Mouse (Mus musculus) kidney, adult 11 months (tissue): ENCODE data around the gene Slc1a7.
A peak's percentile ranks its signal among the peaks of the same experiment; 100 is the strongest.

Source experiments
- DNase-seq: peaks from one replicate; pipeline ENCODE4 v3.0.0; 2022

Slc1a7 gene

GRCm38 (mm10) chr4:107967966-107968682 is at the start of gene Slc1a7:
Gene Slc1a7, plus strand, starts transcription at chr4:107968332.
- DNase-seq, result no peak

- no peak for DNase-seq
These were observed 47.8 kb upstream of the Slc1a7 start for GRCm38 (mm10) chr4:107920336-107920735.

- peak; percentile 69 for DNase-seq
These were observed 46.9 kb upstream of the Slc1a7 start for GRCm38 (mm10) chr4:107921152-107921695.

- DNase-seq, result peak; percentile 85
These were observed 46.2 kb upstream of the Slc1a7 start for GRCm38 (mm10) chr4:107921952-107922351.

GRCm38 (mm10) chr4:107923145-107923802 is 44.9 kb upstream of the Slc1a7 start, which contains the start of gene Cpt2:
Gene Cpt2, minus strand, starts transcription at chr4:107923610.
- peak; percentile 96 for DNase-seq

- no peak for DNase-seq
These were observed 44.3 kb upstream of the Slc1a7 start for GRCm38 (mm10) chr4:107923803-107924194.

- no peak for DNase-seq
These were observed 39.9 kb upstream of the Slc1a7 start for GRCm38 (mm10) chr4:107928269-107928668.

- DNase-seq, result no peak
These were observed 39.4 kb upstream of the Slc1a7 start for GRCm38 (mm10) chr4:107928726-107929125.

GRCm38 (mm10) chr4:107931453-107931852 is 36.7 kb upstream of the Slc1a7 start:
- no peak for DNase-seq

GRCm38 (mm10) chr4:107933239-107933638 is 34.9 kb upstream of the Slc1a7 start:
- no peak for DNase-seq

GRCm38 (mm10) chr4:107935254-107935653 is 32.9 kb upstream of the Slc1a7 start:
- no peak for DNase-seq

- DNase-seq, result peak; percentile 54
These were observed 30.8 kb upstream of the Slc1a7 start for GRCm38 (mm10) chr4:107937338-107937737.

- DNase-seq, result no peak
These were observed 30.0 kb upstream of the Slc1a7 start for GRCm38 (mm10) chr4:107938124-107938523.

GRCm38 (mm10) chr4:107942741-107943140 is 25.4 kb upstream of the Slc1a7 start:
- no peak for DNase-seq

GRCm38 (mm10) chr4:107944141-107944540 is 24.0 kb upstream of the Slc1a7 start:
- DNase-seq, result no peak

GRCm38 (mm10) chr4:107949918-107950317 is 18.2 kb upstream of the Slc1a7 start:
- DNase-seq, result no peak

- no peak for DNase-seq
These were observed 15.3 kb upstream of the Slc1a7 start for GRCm38 (mm10) chr4:107952845-107953244.

GRCm38 (mm10) chr4:107955691-107956090 is 12.4 kb upstream of the Slc1a7 start:
- no peak for DNase-seq

- DNase-seq, result no peak
These were observed 9.6 kb upstream of the Slc1a7 start for GRCm38 (mm10) chr4:107958487-107958886.

GRCm38 (mm10) chr4:107962044-107962732 is 5.9 kb upstream of the Slc1a7 start:
- no peak for DNase-seq

- DNase-seq, result no peak
These were observed 5.3 kb upstream of the Slc1a7 start for GRCm38 (mm10) chr4:107962792-107963191.

GRCm38 (mm10) chr4:107966416-107967109 is 1.6 kb upstream of the Slc1a7 start:
- DNase-seq, result no peak

GRCm38 (mm10) chr4:107969781-107970180 is 1.6 kb downstream of the Slc1a7 start:
- DNase-seq, result no peak
